Mouse (Mus musculus) lung, adult 18-20 months (tissue): ENCODE measurements around the gene St13.
A peak's percentile ranks its signal among the peaks of the same experiment; 100 is the strongest.

Source experiments
- DNase-seq, 2 experiments: peaks; one replicate each; pipeline ENCODE4 v3.0.0; 2022; ENCODE audit warnings: mixed read lengths in 2 of 2

St13 gene

DNA sequence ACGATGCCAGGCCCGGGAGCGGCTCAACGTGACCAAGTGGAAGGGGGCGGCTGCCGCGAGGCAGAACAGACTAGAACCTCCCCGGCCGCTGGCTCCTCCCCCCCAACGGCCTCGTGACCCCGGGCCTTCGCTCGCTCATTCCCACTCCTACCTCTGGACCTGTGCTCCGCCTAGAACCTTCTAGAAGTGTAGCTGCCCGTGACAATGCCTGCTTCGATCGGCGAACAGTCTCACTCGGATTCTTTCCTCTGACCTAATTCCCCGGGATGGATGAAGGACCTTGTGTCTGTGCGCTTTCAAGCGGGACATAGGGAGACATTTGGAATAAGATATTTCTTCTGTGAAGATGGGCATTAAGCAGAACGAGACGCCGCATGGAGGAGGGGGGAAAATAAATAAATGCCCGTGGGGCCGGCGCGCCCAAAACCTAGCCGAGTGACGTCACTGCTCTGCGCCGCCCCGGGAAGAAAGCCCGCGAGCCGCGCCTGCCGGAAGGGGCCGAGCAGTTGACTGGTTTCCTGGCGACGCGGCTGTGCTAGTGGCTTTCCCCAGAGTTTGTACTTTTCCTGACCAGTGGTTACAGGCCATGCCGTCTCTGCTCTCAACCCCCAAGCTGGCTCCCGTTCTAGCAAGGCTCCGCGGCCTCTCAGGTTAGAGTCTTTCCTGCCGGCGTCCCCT lies at the start of gene St13, which contains the start of gene Xpnpep3:
TSS of gene St13 (minus strand) at position 440 of the 678 bp plus-strand sequence.
TSS of gene Xpnpep3 (plus strand) at position 501 of the 678 bp plus-strand sequence.
- peak; percentile 97 to 99 for DNase-seq

DNA sequence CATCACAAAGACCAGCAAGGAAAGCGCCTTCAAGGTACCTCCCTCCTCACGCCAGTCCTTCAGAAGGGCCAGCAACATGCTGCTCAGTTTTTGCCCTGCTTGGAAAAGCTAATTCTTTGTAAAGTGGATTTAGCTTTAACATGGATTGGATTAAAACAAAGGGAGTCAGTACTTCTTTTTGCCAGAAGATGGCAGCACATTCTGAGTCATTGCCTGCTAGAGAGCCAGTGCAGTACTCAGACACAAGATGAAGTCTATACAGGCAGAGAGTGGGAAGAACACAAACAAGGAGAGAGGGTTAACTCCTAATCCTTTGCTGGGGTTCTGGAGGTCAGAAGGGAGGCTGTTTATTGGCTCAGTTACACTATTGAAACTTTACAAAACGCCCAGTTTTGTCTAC lies 48.6 kb upstream of the St13 start:
- peak in 1 of 2 experiments; percentile 63 for DNase-seq

DNA sequence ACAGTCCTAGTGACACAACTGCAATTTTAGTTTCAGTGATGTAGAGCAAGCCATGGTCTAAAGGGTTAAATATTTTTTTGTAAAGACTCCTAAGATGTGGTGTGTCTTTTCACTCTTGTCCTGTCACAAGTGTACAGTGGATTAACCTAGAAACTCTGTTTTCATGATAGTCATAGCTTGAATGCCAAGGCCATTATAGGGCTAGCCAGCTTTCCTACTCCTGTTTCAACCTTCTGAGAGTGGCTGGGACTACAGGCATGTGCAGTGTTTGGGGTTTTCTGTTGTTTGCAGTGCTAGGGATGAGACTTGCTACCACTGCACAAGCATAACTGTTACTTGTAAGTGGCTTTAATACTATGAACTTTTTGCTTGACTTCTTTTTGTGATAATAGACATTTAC lies 39.4 kb upstream of the St13 start:
- DNase-seq: no peak

DNA sequence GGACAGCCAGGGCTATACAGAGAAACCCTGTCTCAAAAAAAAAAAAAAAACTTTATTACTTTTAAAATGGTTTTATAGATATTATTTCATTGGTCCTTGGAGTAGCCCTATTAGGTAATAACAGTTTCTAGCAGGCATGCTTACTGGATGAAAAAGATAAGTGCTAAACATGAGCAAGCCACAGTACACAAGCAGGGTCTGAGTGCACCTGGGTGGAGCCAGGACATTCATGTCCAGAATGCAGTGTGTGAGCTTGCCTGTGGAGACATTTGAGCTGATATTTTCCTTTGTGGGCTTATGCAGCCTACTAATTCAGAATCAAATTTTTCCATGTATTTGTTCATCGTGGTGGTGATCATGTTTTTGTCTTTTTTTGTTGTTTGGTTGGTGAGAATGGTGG lies 38.5 kb upstream of the St13 start:
- DNase-seq: no peak

DNA sequence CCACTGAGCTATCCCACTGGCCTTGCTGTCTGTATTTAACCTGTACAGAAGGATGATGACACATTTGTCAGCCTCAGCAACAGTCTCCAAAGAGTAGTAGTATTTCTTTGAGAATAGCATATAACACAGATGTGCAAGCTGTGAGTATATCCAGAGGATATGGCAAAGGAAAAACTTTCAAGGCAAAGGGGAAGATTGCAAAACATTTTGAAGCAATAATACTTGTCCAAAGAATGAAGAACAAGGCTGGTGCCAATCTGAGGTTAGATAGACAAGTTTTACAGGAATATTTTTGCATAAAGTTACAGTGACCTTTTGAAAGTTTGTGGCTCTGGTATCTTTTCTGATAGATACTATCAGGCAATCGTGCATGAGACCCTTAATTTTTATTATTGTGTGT lies 31.3 kb upstream of the St13 start:
- DNase-seq: no peak

DNA sequence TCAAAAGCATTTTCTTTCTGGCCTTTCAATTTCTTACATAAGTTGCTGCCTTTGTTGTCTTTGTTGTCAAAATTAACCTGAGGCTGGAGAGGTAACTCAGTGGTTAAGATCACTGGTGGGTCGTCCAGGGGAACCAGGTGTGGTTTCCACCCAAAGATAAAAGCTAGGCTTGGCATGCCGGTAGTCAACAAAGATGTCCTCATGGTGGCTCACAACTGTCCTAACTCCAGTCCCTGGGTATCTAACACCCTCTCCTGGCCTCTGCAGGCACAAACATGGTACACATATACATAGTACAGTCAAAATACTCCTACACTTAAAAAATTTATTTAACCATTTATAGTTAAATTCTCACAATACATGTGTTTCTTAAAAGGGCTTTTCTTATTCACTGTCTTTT lies 28.1 kb upstream of the St13 start:
- no peak for DNase-seq

DNA sequence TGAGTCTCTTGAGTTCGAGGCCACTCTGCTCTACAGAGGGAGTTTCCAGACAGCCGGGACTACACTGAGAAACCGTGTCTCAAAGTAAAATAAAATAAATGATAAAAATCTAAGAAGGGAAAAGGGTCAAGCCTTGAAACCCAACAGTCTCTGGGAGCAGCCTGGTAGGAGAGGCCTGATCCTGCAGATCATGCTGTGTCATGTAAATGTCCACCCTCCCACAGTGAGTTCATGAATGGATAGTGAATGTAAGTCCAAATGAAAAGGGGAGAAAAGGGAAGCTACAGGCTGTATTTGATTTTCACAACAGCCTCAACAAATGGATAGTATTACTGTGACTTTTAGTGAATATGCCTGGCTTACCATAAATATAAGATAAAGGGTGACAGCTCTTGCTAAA lies 25.4 kb upstream of the St13 start:
- DNase-seq: no peak

DNA sequence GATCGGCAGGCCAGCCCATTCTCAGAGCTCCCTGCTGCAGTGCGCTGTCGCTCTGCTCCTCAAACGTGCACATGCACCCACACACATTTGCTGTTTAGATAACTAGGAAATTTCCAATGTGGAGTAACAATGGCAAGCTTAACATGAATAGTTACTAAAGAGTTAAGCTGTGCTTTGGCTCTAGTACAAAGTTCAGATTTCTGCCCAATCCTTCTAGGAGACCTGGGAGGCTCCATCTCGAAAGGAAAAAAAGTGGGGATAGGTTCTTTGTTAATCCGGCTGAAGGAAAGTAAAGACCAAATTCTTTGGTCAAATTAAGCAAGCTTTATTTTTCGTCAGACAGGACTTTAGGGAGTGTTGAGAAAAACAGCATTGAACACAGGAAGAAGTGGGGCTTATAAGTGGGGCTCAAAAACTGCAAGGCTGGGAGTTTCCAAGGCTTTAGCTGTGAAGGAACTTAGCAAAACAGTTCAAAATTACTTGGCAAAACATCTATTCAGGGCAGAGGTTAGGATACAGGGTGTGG lies 22.3 kb upstream of the St13 start:
- DNase-seq: no peak

DNA sequence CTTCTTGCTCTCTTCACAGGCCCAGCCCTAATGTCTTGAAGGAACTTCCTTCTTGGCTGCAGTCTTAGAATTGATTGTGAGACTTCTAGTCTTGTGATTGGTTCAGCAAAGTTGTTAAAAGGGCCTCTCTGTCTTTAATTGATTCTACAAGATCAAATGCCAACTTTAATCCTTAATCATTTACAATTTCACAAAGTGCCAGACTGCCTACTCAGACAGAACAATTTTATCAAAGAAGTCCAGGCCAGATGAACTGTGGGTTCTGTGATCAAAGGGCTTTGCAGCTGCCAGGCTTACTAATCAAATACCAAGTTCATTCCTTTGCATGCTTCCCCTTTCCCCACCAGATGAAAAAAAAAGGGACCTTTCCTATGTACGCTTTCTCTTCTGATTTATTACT lies 21.6 kb upstream of the St13 start:
- no peak for DNase-seq

DNA sequence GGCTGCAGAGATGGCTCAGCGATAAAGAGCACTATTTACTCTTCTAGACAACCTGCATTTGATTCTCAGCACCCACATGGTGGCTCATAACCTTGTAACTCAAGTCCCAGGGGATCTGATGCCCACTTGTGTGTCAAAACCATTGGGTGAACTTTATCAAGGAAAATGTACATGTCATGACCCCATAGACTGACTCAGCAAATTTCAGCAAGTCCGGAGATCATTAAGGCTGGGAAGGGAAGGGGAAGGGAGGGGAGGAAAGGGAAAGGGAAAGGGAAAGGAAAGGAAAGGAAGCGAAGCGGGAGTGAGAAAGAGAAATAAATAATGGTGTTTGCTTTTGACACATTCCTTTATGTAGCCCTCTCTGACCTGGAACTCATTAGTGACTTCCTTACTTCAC lies 18.2 kb upstream of the St13 start:
- no peak for DNase-seq

DNA sequence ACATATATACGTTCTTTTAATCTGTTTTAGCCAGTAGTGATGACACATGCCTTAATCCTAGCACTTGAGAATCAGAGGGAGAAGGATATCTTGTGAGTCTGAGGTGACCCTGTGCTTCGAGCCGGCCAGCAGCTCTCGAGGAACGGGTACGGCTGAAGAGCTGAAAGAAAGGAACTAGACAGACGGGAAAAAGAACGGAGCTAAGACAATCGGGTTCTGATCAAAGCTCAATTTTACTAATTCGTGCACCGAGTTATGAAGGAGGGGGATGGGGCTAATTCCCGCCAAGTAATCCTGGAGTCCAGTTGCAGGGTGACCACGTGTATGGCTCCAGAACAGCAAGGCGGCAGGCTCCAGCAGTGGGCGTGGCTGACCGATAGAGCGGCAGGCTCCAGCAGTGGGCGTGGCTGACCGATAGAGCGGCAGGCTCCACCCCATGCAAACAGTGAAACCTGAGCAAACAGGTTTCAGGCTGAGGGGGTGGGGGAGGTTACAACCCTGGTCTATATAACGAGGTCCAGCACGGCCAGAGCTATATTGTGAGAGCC lies 17.0 kb upstream of the St13 start:
- DNase-seq: peak; percentile 85 to 88

DNA sequence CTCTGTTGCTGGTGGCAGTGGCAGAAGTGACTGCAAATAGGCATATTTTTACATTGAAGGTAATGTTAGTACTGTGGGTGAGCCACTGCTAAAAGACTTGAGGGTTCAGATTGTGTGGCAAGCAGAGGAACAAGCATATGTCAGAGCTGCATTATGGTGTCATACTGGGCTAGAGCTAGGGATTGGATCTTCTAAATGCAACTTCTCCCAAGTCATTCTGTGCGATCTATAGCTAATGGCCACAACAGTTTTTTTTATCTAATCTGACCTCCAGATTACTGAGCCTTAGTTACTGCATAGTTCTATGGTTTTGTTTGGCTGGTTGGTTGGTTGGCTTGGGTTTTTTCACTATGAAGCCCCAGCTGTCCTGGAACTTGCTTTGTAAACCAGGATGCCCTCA lies 8.3 kb upstream of the St13 start, which contains the start of gene Dnajb7:
TSS of gene Dnajb7 (minus strand) at position 101 of the 400 bp plus-strand sequence.
- DNase-seq: no peak

DNA sequence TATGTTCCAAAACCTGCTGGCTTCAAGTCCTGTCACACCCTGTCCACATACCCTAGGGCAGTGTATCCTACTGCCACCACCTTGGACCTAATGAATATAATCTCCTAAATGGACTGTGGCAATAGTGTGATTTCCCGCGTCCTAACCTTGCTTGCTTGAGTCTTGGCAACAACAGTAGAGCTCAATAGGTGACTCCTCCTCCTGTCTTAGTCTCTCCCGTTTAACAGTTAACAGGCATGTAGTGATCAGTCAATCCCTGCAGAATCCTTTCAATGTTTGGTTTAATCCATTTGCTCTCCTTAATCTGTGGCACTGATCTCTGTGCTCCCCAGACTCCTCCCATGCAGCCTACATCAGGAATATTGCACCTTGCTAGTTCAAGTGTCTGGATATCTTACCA lies 5.1 kb upstream of the St13 start:
- no peak for DNase-seq

DNA sequence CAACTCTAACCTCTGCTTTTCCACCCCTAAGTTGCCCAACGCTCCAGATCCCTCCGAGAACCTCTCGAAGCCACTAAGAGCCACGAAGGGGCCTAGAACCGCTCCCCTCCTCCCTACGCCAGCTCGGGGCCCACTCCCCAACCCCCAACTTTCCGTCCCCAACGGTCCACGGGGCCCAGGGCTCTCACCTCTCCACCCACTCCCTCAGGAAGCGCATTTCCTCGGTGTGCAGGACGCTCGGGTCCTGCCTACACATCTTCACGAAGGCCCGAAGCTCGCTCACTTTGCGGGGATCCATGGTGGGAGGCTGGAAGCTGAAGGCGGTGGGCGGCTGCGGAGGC lies 610 bp downstream of the St13 start:
- no peak for DNase-seq

DNA sequence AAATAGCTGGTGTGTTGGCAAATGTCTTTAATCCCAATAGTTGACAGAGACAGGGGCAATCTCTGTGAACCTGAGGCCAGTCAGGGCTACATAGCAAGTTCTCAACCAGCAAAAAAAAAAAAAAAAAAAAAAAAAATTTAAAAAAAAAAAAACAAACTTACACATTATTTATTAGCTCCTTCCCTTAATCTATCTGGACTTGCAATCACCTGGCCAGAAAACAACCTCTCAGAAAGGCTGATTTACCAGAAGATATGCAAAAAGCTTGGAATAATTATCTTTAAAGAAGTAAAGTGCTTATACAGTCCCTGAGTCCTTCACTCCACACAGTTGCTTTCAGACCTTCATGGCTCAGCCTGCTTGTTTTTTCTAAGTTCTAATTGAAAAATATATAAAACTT lies 1.7 kb downstream of the St13 start:
- DNase-seq: no peak

DNA sequence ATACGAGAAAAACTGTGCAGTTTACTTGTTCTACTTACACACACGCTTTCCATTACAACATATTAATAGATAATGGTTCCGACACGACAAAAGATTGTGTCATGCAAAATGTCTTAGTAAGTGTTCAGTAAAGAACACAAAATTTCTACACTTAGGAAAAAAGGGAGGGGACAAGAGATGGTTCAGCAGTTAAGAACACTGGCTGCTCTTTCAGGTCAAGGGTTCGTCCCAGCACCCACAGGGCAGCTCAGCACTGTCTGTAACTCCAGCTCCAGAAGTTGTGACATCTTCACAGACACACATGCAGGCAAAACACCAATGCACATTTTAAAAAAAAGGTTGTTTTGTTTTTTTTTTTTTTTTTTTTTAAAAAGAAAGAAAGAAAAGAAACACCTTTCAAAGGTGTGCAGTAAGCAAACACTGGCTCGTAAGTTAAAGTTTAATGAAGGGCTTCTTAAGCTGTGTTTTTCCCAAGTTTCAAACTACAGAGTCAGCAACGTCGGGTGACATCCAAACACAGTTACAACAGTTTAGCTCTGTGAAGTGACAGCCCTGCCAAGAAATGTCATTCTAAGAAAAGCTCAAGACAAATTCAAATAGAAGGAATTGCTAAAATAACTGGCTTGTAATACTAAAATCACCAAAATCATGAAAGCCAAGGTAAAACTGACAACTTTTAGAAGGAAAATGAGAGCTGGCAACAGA lies 5.5 kb downstream of the St13 start:
- no peak for DNase-seq

DNA sequence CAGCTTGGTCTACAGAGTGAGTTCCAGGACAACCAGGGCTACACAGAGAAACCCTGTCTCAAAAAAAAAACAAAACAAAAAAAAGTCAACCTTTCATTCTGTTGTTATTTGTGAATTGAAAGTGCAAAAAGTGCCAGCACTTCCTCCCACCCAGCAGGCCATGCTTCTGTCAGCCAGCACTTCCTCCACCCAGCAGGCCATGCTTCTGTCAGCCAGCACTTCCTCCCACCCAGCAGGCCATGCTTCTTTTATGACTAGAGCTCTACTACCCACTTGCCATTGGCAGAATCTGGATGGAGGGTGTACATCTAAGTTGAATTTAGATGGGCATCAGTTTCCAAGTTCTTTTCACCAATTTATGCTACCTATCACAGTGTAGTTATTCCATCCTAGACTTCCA lies 6.9 kb downstream of the St13 start:
- peak; percentile 18 to 34 for DNase-seq

DNA sequence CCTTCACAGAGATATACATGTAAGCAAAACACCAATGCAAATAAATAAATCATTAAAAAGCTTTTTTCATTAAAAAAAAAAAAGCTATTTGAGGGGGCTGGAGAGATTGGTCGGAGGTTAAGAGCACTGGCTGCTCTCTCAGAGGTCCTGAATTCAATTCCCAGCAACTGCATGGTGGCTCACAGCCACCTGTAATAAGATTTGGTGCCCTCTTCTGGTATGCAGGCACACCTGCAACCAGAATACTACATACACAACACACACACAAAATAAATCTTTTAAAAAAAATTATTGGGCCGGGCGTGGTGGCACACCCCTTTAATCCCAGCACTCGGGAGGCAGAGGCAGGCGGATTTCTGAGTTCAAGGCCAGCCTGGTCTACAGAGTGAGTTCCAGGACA lies 13.6 kb downstream of the St13 start:
- no peak for DNase-seq

DNA sequence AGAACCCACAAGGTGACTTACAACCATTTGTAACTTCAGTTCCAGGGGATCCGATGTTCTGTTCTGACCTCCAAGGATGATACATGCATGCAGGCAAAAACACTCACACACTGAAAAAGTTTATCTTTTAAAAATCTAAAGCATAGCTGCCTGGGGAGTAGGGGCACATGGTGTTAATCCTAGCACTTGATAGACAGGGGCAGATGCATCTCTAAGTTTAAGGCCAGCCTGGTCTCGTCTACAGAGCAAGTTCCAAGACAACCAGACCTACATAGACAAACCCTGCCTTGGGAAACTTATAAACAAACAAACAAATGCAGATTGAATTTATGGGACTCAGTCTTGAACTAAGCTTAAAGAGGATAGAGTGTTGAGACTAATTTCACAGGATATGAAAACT lies 21.0 kb downstream of the St13 start:
- no peak for DNase-seq

DNA sequence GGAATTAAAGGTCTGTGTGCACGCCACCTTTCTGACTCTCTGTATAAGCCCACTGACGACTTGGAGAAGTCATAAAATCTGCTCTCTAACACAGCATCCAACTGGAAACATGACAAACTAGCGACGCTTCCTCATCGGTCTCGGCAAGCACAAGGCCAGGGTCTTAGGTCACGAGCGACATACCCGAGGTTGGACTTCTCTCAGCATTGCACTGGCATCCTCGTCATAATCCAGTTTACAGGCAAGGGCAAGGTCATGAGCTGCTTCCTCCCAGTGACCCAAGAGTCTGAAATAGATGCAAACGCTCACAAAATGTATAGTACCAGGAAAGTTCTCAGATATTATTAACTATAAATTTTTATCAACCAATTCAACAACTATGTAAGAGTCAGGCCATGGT lies 25.3 kb downstream of the St13 start:
- DNase-seq: no peak

DNA sequence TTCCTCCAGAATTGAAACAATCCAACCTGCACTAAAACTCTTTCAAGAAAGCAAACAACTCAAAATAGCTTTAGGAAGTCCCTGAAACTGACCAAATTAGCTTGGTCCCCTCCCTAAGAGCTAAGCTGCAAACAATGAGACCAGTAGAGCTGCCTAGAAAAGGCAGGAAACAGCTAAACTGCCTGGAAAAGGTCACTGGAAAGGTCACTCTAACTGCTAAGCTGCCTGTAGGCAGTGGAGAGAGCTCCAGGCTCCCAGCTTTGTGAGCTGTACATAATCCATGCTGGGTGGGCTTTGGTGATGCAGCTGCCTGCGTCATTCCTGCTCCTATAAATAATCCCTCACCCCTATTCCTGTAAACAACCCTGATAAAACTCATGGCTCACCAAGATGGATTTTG lies 29.5 kb downstream of the St13 start:
- no peak for DNase-seq

DNA sequence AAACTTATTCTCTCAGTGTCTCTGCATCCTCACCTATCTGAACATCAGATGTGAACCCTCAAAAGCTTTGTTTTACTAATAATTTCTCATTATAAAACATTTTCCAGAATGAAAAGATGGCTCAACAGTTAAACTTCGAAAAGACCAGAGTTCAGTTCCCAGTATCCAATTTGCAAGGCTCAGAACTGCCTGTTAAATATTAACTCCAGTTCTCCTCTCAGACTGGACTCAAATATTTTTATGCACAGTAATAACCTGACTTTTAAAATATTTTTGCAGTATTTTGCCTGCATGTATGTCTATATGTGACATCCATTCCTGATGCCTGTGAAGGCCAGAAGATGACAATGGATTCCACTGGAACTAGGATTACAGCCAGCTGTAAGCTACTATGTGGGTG lies 31.3 kb downstream of the St13 start:
- no peak for DNase-seq

DNA sequence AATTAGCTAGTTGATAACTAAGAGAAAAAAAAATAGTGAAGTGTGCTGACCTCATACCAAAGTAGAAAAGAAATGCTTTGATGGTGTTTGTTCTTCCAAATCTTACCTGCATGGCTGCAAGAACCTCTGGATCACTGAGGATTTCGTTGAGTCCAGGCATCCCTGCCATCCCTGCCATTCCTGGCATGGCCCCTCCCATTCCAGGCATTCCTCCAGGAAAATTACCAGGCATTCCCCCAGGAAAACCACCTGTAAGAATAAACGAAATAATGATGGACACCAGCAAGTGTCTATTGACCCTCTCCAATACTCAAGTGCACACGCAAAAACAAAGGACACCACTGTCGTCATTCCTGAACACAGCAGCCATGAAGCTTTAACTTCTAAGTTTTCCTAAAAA lies 33.6 kb downstream of the St13 start:
- no peak for DNase-seq

DNA sequence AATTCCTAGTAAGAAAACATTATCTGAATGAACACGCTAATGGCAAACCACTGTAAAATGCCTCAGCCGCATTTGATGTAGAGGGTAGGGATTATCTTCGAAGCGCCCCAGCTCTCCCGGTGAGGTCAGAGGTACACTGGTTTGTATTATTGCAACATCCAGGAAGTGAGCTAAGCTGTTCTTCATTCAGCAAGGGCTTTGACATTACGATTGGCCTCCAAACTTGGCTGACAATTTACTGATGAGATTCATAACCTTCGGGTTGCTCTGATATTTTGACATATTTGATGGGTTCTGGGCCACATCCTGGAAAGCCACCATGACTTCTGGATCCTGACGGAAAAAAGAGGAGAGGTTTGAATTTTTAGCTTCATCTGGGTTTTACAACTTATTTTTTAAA lies 34.6 kb downstream of the St13 start:
- no peak for DNase-seq
